Mouse (Mus musculus) liver, embryonic 16.5 days (tissue): ENCODE results near the gene Olfr1161. TPM values are rescaled to one million over a fixed set of nuclear protein-coding genes. Genes with fewer than 3 reads are reported as not detected.

ENCODE experiments used
- polyA plus RNA-seq: library from polyadenylated mRNA; unstranded; fragments of >200 nt; fragmentation: Nextera tagmentation; extraction: Ambion mirVana; gene quantifications from 2 replicates; pipeline ENCODE4 v1.2.1, GENCODE M21; 2015

Olfr1161 gene
- polyA plus RNA-seq, 1 experiment from 2014 or later = not detected

Other genes starting within 250 kb of the Olfr1161 start
- gene Olfr152, start 243.3 kb upstream of the Olfr1161 start, polyA plus RNA-seq = not detected in 2 replicates
- gene Olfr1143, start 222.2 kb upstream of the Olfr1161 start, polyA plus RNA-seq = not detected in 2 replicates
- gene Olfr1145, start 213.0 kb upstream of the Olfr1161 start, polyA plus RNA-seq = not detected in 2 replicates
- gene Olfr1148, start 192.2 kb upstream of the Olfr1161 start, polyA plus RNA-seq = not detected in 2 replicates
- gene Olfr1150-ps1, start 178.8 kb upstream of the Olfr1161 start, polyA plus RNA-seq = not detected in 2 replicates
- not detected in 2 replicates for gene Olfr1151, start 166.9 kb upstream of the Olfr1161 start, polyA plus RNA-seq
- not detected in 2 replicates for gene Olfr1152, start 156.3 kb upstream of the Olfr1161 start, polyA plus RNA-seq
- not detected in 2 replicates for gene Olfr1153, start 127.8 kb upstream of the Olfr1161 start, polyA plus RNA-seq
- not detected in 2 replicates for gene Olfr1154, start 117.6 kb upstream of the Olfr1161 start, polyA plus RNA-seq
- not detected in 2 replicates for gene Olfr1155, start 77.6 kb upstream of the Olfr1161 start, polyA plus RNA-seq
- gene Olfr1156, start 69.7 kb upstream of the Olfr1161 start, polyA plus RNA-seq = not detected in 2 replicates
- not detected in 2 replicates for gene Olfr1157, start 54.5 kb upstream of the Olfr1161 start, polyA plus RNA-seq
- not detected in 2 replicates for gene Olfr74, start 48.1 kb upstream of the Olfr1161 start, polyA plus RNA-seq
- not detected in 2 replicates for gene Olfr1158, start 32.7 kb upstream of the Olfr1161 start, polyA plus RNA-seq
- not detected in 2 replicates for gene Olfr1160, start 14.5 kb upstream of the Olfr1161 start, polyA plus RNA-seq
- not detected in 2 replicates for gene Olfr73, start 14.9 kb downstream of the Olfr1161 start, polyA plus RNA-seq
- not detected in 2 replicates for gene Olfr1162, start 28.4 kb downstream of the Olfr1161 start, polyA plus RNA-seq
- gene Olfr1163, start 49.1 kb downstream of the Olfr1161 start, polyA plus RNA-seq = not detected in 2 replicates
- gene Olfr1164, start 71.2 kb downstream of the Olfr1161 start, polyA plus RNA-seq = not detected in 2 replicates
- gene Olfr1166, start 105.5 kb downstream of the Olfr1161 start, polyA plus RNA-seq = not detected in 2 replicates
- gene Olfr1167, start 132.4 kb downstream of the Olfr1161 start, polyA plus RNA-seq = not detected in 2 replicates
- gene Olfr1168, start 159.1 kb downstream of the Olfr1161 start, polyA plus RNA-seq = not detected in 2 replicates
- not detected in 2 replicates for gene Olfr1170, start 205.6 kb downstream of the Olfr1161 start, polyA plus RNA-seq